Mouse (Mus musculus) small intestine, adult 2 months (tissue): ENCODE measurements around the gene Apobec3. TPM values are rescaled to one million over a fixed set of nuclear protein-coding genes. Genes with fewer than 3 reads are reported as not detected.

ENCODE experiments used
- H3K27ac ChIP-seq: fragments of 200-500 bp; 2 replicates; pipeline ENCODE4 v1.5.1; 2012; ENCODE audit warnings: low read depth, low read length, control low read depth, inconsistent platforms; ENCODE audit not compliant: insufficient read depth
- H3K27me3 ChIP-seq: fragments of 200-500 bp; 2 replicates; pipeline ENCODE4 v1.6.1; 2012; ENCODE audit warnings: mild to moderate bottlenecking, moderate library complexity, low read length, inconsistent platforms; ENCODE audit not compliant: control insufficient read depth, insufficient read depth
- H3K36me3 ChIP-seq: fragments of 200-500 bp; 2 replicates; pipeline ENCODE4 v1.6.1; 2012; ENCODE audit warnings: mild to moderate bottlenecking, low read length, control low read depth, inconsistent platforms; ENCODE audit not compliant: control insufficient read depth, insufficient read depth
- H3K4me1 ChIP-seq: fragments of 200-500 bp; 2 replicates; pipeline ENCODE4 v1.6.1; 2012; ENCODE audit warnings: low read length, inconsistent platforms, mixed read lengths; ENCODE audit not compliant: control insufficient read depth, insufficient read depth, insufficient read length
- H3K4me3 ChIP-seq: fragments of 200-500 bp; 2 replicates; pipeline ENCODE4 v1.5.1; 2012; ENCODE audit warnings: low read depth, mild to moderate bottlenecking, control low read depth, inconsistent platforms, low read length, moderate library complexity
- CTCF ChIP-seq: fragments of 200-500 bp; IDR thresholded peaks from 2 replicates; pipeline ENCODE4 v1.5.1; 2012; ENCODE audit warnings: low read depth, mild to moderate bottlenecking, control low read depth, inconsistent platforms, low read length, moderate library complexity, mixed read lengths; ENCODE audit not compliant: insufficient replicate concordance, insufficient read length; ENCODE audit errors: extremely low read depth
- POLR2A ChIP-seq: fragments of 200-500 bp; IDR thresholded peaks from 2 replicates; pipeline ENCODE4 v1.6.1; 2012; ENCODE audit warnings: low read depth, mild to moderate bottlenecking, control low read depth, inconsistent platforms, low read length, moderate library complexity
- WGBS: fragments of 180-500 bp; shearing (Covaris S2); methylation state at CpG from one replicate; pipeline ENCODE4 v1.1.7; 2018; 5-methylcytosine and 5-hydroxymethylcytosine counted together
- polyA plus RNA-seq: library from polyadenylated mRNA; depleted of rRNA; stranded (reverse); fragments of >200 nt; gene quantifications from 2 replicates; pipeline ENCODE4 v1.2.3, GENCODE M21; 2012

The Apobec3 gene
- polyA plus RNA-seq, 1 experiment, result 21.1 TPM

DNA sequence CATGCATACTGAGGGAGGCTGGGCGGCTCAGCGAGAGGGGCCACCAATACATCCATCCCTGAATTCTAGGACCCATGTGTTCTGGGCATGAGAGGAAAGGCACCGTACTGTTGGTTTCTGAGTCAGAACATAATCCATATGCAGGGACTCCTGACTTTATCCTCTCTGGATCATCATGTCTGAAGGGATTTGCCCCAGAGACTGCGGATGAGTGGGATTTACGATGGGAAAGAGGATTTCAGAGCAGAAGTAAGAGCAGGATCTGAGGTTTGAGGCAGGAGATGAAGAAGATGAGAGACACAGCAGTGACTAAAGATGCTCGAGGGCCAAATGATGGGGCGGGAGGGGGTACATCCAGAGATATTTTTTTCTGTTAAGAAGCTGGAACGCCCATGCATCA, 17.9 kb upstream of the Apobec3 start:
- H3K27me3 ChIP-seq, result no peaks in the 10 kb centered on the region
- no peaks in the 10 kb centered on the region for H3K4me1 ChIP-seq
- WGBS, result 94% methylated on average over 8 of the region's 8 CpGs
- no peak overlapping the region for H3K27ac ChIP-seq
- no peaks in the 10 kb centered on the region for H3K36me3 ChIP-seq
- no peak for TF ChIP-seq CTCF
- TF ChIP-seq POLR2A, result no peak
- no peak overlapping the region for H3K4me3 ChIP-seq

DNA sequence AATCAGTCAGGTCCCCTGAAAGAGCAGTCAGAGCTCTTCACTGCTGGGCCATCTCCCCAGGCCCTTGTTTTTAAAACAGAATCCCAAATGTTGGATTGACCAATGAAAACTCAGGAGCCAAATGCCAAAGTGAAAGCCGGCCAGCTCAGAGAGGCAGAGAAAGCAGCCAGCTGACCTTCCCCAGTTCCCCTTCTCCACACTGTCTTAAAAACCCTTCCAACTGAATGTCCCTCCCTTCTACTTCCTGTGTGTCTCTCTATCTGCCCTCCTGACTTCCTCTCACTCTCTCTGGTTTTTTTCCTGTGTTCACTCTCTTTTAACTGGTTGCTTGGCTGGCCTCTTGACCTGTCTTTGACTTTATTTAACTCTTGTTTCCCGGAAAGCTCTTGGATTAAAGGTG, 17.5 kb upstream of the Apobec3 start:
- Histone ChIP-seq H3K36me3 (no peaks in the 10 kb centered on the region), H3K27me3 (no peaks in the 10 kb centered on the region), H3K4me3 (no peak overlapping the region), H3K4me1 (no peaks in the 10 kb centered on the region), H3K27ac (no peak overlapping the region)
- TF ChIP-seq POLR2A (no peak), CTCF (no peak)
- 60% methylated on average over 2 of the region's 2 CpGs for WGBS

DNA sequence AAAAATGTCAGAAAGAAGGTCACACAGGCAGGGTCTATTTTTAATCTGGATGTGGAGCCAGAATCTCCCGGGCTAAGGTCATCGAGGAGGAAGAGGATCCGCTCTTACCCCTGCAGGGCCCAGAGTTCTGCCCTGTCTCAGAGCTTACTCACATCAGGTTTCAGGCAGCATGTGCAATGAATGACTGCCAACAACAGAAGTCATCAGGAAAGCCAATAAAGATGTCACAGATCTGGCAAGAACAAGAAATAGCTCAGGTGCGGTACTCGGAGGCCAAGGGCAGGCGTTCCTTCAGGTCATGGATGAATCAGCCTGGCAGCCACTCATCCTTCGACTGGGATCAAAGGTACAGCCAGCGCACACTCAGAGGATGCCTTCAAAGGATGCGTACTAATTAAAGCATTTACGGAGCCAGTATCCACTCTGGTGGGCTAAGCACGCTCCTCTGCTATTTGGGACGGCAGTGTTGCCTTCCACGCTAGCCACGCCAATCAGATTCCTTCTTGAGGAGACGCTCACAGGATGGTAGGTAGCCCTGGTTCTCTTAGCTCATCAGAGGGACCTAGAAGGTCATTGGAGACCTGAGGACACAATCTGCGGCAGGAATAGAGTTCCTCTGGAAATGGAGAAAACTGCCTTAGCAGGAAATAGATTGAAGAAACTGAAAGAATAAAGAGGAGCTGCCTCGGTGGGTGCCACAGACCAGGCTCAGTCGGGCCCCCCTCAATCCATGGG, 16.0 kb upstream of the Apobec3 start:
- Histone ChIP-seq H3K4me3 (no peak overlapping the region), H3K4me1 (peaks cover 3% of the 10 kb centered on the region; the same call in 1 of the 2 replicates), H3K27me3 (no peaks in the 10 kb centered on the region), H3K27ac (no peak overlapping the region), H3K36me3 (no peaks in the 10 kb centered on the region)
- TF ChIP-seq POLR2A (no peak), CTCF (no peak)
- WGBS, result 46% methylated on average over 18 of the region's 18 CpGs

DNA sequence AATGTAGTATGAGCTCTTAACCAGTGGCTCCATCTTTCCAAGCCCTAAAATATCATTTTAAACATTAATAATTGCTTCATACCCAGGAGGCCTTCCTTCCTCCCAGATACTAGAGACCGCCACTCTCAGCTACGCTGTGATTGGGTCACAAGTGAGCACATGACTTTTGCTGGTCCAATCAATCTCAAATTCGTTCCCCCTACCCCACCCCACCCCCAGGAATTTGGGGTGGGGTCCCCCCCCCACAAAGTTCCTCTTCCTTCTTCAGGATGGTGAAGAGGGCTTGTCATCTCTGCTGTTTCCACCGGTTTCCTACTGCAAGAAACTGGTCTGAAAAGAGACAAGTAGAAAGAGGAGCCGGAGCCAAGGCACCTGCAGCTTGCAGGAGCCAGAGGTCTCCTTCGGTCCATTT, 12.7 kb upstream of the Apobec3 start:
- no peak overlapping the region for H3K27ac ChIP-seq
- H3K4me1 ChIP-seq, result peaks cover 3% of the 10 kb centered on the region; the same call in 1 of the 2 replicates
- H3K36me3 ChIP-seq, result no peaks in the 10 kb centered on the region
- 45% methylated on average over 6 of the region's 6 CpGs for WGBS
- no peaks in the 10 kb centered on the region for H3K27me3 ChIP-seq
- H3K4me3 ChIP-seq, result no peak overlapping the region
- TF ChIP-seq POLR2A, result no peak
- no peak for TF ChIP-seq CTCF

DNA sequence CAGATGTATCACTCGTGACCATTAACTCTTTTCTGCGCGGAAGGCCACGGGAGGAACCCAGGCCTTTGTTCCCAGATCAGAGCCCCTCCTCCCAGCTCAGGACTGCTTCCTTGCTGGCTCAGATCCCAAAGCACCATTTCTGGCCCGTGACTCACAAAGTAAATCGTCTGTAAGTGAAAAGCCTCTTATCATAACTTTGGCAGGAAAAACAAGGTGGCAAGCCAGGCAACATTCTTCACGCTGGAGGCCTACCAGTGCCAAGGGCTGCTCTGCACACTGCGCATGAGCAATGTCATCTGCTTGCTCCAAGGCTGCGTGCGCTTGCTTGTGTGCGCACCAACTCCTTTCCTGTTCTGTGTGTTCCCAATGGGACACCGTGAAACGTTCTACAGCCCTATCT, 12.1 kb upstream of the Apobec3 start:
- Histone ChIP-seq H3K36me3 (no peaks in the 10 kb centered on the region), H3K27me3 (no peaks in the 10 kb centered on the region), H3K4me3 (no peak overlapping the region), H3K4me1 (peaks cover 3% of the 10 kb centered on the region; the same call in 1 of the 2 replicates), H3K27ac (peak overlapping the region; percentile 6; the same call in 1 of the 2 replicates)
- TF ChIP-seq POLR2A (no peak), CTCF (no peak)
- WGBS, result 8% methylated on average over 13 of the region's 13 CpGs

DNA sequence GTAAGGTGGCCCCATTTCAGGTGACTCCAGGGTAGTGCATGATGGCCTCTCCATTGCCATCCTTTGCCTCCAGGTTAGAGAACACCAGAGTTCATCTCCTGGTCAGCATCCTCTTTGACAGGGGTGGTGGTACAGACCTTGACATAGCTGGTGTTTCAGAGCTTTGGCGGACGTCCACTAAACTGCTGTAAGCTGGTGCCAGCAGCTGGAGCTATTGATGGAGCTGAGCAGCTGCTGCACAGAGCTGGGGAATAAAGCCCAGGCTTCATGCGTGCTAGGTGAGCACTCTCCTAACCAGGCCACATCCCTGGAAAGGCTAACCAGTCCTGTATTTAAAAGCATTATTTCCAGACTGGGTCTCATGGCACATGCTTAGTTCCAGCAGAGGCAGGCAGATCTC, 11.0 kb upstream of the Apobec3 start:
- WGBS, result 82% methylated on average over 3 of the region's 3 CpGs
- TF ChIP-seq POLR2A, result no peak
- Histone ChIP-seq H3K27me3 (no peaks in the 10 kb centered on the region), H3K4me1 (peaks cover 3% of the 10 kb centered on the region; the same call in 1 of the 2 replicates), H3K4me3 (no peak overlapping the region), H3K36me3 (no peaks in the 10 kb centered on the region), H3K27ac (no peak overlapping the region)

DNA sequence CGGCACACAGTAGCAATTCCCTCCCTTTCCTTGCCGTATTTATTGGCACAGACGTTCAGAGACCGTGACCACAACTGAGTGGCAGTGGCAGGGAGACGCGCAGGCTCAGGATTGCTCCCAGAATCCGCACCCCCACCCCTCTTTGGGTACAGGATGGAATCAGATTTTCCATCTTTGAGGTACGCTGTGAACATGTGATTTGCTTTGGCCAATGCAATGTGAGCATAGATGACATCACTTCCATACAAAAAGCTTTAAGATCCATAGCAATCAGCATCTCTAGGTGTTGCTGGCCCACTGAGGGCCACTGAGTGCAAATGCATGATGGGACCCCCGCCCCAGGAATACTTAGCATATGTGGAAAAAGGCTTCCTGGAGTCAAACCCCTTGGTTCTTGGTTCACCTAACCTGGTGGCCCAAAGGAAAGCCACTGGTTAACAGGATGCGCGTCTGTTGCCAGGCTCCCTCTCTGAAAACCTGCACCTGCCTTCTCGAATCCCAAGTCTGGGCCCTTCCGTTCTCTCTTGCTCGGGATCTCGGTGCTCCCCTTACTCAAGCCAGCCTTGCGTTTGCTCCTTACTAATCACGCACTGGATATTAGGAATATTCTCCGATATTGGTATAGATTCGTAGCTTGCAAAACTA, 8.7 kb upstream of the Apobec3 start:
- no peak for TF ChIP-seq CTCF
- TF ChIP-seq POLR2A, result no peak
- Histone ChIP-seq H3K36me3 (no peaks in the 10 kb centered on the region), H3K4me3 (peak overlapping the region; percentile 60; the same call in 1 of the 2 replicates), H3K27ac (no peak overlapping the region), H3K27me3 (no peaks in the 10 kb centered on the region), H3K4me1 (peaks cover 3% of the 10 kb centered on the region; the same call in 1 of the 2 replicates)
- WGBS, result 33% methylated on average over 19 of the region's 19 CpGs
